Mouse (Mus musculus): ENCODE results near the gene Fam98a. TPM values are rescaled to one million over a fixed set of nuclear protein-coding genes. Genes with fewer than 3 reads are reported as not detected.

Gene Fam98a
- total RNA-seq, 4 experiments from 2014 or later, result 36.4 to 43.3 (median 39.8) TPM

- no peak for DNase-seq (ENCODE audit: low spot score in 2 of 2)
These were observed 29.2 kb downstream of the Fam98a start for GRCm38 (mm10) chr17:75522347-75523065.

- no peak for DNase-seq (ENCODE audit: low spot score in 2 of 2)
These were observed 30.4 kb downstream of the Fam98a start for GRCm38 (mm10) chr17:75521236-75521842.

- no peak for DNase-seq (ENCODE audit: low spot score in 2 of 2)
These were observed 32.4 kb downstream of the Fam98a start for GRCm38 (mm10) chr17:75519239-75519900.

DNA sequence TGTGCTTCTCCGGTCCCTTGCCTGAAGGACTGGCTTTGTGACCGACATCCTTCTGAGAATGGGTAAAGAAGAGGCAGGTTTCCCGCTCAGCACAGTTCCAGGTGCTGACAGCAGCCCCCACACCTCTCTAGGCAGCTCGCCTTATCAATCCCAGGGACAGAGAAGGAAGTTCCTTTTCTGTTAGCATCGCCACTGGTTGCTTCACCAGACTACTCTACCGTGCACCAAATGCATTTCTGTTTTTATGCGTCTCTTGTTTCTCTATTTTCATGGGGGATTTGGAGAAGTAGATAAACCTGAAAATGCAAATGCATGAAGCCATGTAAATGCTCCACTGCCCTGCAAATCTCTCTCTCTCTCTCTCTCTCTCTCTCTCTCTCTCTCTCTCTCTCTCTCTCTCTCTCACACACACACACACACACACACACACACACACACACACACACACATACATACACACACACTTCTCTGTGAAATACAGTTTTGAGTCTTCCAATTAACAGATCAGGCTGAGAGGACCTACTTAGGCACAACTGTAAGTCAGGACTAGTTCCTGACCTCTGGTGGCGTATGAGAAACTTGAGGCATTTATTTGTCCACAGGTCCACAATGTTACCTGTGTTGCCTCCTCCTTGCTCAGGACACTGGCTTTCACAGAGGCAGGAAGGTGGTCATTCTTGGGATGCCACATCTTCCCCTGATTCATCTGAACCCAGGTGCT, 33.4 kb downstream of the Fam98a start:
- no peak for DNase-seq (ENCODE audit: low spot score in 2 of 2)

DNA sequence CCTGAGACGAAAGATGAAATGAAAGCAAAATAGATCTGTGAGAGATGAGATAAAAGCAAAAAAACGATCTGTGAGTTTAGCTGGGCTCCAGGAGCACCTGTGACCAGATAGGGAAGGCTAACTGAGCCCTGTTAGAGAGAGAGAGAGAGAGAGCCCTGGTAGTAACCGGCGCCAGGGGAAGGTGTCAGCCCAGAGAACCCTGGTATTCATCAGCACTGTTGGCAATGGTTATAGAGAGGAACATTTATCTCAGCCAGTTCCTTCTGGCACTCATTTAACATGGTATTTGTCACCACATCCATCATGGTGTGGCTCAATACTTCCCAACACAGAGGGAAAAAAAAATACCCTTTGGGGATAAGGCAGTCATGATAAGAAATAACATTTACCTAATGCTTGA, 35.2 kb downstream of the Fam98a start:
- DNase-seq (ENCODE audit: low spot score in 2 of 2), result no peak

- no peak for DNase-seq (ENCODE audit: low spot score in 2 of 2)
These were observed 42.5 kb downstream of the Fam98a start for GRCm38 (mm10) chr17:75509257-75509656.

DNA sequence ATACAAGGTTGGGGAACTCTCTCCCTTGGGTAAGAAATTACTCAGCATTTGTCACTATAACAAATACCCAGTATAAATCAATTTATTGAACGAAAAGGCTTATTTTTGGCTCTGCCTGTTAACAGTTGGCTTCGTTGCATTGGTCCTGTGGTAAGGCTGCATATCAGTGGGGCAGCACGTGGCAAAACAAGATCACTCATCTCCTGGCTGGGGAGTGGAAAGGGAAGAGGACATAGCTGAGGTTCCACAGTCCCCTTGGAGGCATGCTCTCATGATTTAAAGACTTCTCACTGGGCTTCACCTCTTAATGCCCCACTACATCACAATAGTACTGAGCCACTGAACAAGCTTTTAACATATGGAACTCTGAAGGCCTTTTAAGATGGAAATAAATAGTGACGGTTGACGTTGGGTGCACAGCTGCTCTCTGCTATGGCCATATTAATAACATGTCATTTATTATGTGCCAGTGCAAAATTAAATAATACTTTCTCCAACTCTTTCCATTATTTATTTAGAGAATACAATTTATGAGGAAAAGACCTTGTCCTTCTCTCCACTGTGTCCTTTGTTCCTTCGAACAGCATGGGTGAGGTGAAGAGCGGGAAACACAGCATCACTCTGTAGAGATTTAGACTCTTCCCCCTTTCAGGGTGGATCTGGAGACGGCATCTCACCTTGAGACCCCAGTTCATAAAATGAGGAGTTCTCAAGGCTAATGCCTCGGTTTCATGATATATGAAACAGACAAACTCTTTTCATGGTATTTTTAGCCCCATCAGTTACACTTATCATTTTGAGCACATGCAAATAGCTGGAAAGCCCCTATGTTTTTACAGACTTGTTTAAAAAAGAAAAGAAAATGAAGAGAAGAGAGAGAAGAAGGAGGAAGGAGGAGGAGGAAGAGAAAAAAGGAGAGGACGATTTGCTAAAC, 44.8 kb downstream of the Fam98a start:
- DNase-seq (ENCODE audit: low spot score in 2 of 2), result no peak

DNA sequence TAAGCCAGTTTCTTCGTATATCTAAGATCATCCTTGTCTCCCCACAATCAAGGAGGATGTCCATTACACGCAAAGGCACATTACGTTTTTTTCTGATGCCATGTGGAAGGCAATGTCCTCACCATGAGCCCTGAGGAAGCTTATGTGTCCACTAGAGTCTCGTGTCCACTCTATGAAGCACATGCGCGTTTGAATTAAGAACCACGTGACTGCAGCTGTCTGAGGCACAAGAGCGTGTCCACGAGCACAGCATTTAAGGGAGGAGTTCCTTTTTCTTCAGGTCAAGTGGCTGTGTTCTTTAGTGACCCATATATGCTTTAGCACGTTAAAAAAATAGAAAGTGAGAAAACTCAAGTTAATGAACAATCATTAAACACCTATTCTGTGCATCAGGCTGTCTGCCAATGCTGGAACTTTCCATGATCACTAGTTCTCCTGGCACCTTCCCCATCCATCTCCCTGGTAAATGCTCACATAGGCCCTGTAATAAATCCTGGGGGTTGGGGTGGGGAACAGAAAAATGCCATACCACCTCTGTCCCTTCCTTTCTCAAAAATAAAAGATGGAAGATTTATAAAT, 45.6 kb downstream of the Fam98a start:
- no peak for DNase-seq (ENCODE audit: low spot score in 2 of 2)

DNA sequence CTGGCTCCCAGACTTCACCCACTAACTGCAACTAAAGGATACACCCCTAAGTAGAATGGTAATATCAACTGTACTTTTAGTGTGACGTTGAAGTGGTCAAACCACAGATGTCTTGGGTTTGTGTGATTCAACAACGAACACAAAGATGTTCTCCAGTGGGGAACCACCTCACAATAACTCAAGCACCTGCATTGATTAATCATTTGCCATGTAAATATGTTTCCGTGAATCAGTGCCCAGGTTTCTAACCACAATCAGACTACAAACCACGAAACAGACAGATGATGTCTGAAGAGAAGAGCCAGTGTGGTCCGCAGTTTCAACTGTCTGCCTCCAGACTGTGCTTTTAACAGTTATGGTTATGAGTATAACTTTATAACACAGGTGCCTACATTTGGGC, 46.7 kb downstream of the Fam98a start:
- no peak for DNase-seq (ENCODE audit: low spot score in 2 of 2)

DNA sequence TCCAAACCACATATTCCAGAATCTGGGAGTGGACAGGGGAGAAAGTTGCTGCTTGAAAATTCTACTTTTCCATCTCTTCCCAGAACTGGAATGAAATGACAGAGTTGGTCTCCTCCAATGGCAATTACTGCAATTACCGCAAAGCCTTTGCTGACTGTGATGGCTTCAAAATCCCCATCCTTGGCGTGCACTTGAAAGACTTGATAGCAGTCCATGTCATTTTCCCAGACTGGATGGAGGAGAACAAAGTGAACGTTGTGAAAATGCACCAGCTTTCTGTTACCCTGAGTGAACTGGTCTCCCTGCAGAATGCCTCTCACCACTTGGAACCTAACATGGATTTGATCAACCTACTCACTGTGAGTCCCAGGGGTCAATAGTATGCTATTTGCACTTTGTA, 48.7 kb downstream of the Fam98a start:
- no peak for DNase-seq (ENCODE audit: low spot score in 2 of 2)

DNA sequence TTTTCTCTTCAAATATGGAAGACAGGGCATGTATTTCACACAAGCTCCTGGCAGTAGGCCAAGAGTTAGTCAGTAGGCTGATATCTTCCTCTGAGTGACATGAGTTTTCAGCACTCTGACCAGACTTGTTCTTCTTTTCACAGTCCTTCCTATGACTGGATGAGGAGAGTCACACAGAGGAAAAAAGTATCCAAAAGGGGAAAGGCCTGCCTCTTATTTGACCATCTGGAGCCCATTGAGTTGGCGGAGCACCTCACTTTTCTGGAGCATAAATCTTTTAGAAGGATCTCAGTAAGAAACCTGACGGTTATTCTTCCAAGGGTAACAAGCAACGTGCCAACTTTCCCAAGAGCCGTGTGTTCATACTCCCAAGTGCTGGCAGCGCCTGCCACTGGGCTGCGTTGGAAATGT, 53.5 kb downstream of the Fam98a start:
- DNase-seq (ENCODE audit: low spot score in 2 of 2), result peak in 1 of 2 experiments; percentile 32

DNA sequence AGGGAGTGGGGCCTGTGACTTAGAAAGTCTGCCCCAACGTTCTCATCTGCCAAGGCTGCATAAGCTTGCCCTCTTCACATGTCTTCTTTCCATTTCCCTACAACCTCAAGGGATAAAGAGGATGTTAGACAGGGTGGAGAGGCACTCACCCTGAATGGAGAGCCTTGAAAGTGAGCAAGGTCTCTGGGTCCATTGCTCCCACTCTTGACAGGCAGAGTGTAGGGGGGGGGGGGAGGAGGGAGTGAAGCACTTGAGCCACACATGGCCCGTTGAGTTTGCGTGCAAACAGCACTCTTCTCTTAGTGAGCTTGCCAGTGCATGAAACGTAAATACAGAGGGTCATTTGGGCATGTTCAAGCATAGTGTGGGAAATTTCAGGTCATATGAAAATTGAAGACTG, 56.5 kb downstream of the Fam98a start:
- no peak for DNase-seq (ENCODE audit: low spot score in 2 of 2)

Other genes starting within 250 kb of the Fam98a start
- 10 to 100 TPM; 13.3 to 23.8 (median 18.6) TPM for gene Rasgrp3, start 116.0 kb downstream of the Fam98a start, total RNA-seq (2022)

All from left cerebral cortex, adult 8-10 months (tissue).